Comparison of ENCODE assay signal across 15 mouse cellular contexts in genomic region chr3:29608713-29609112, GRCm38 (mm10).
DNase-seq lines count a peak whose midpoint lies in the region; ATAC-seq lines count a peak whose summit lies in the region.
"Had no signal": no experiment of that assay in that cellular context is flagged by ENCODE, and none has a peak within 500 bp of the region (broad histone marks: within the 10 kb centered on the region; RNA-seq: fewer than 3 reads in every experiment).

No protein-coding gene starts in this region.

- H3K4me3 ChIP-seq in forebrain, embryonic 13.5 days = no peak overlapping the region
- H3K4me3 ChIP-seq in forebrain, embryonic 12.5 days (replicated peaks) = no peak overlapping the region
- no peak overlapping the region for H3K4me3 ChIP-seq in midbrain, embryonic 13.5 days (replicated peaks)
- no peak overlapping the region for H3K4me3 ChIP-seq in midbrain, embryonic 10.5 days
- H3K4me3 ChIP-seq: left cerebral cortex, adult 2 months; limb, embryonic 13.5 days had no signal

- whole genome bisulfite sequencing in forebrain, embryonic 13.5 days = 27% methylated on average over 3 of the region's 3 CpGs
- WGBS in forebrain, embryonic 12.5 days = 24% methylated on average over 3 of the region's 3 CpGs
- 8% methylated on average over 3 of the region's 3 CpGs for WGBS in midbrain, embryonic 13.5 days
- 42% methylated on average over 3 of the region's 3 CpGs for WGBS in midbrain, embryonic 10.5 days

- H3K9ac ChIP-seq in forebrain, embryonic 13.5 days = no peak overlapping the region
- H3K9ac ChIP-seq in forebrain, embryonic 12.5 days = no peak overlapping the region
- no peak overlapping the region for H3K9ac ChIP-seq in midbrain, embryonic 13.5 days (replicated peaks)
- H3K9ac ChIP-seq: limb, embryonic 13.5 days; liver, postnatal 0 days had no signal

- H3K36me3 ChIP-seq in forebrain, embryonic 13.5 days (ENCODE audit: poor library complexity, severe bottlenecking) = no peaks in the 10 kb centered on the region
- no peaks in the 10 kb centered on the region for H3K36me3 ChIP-seq in forebrain, embryonic 12.5 days (replicated peaks)
- H3K36me3 ChIP-seq in midbrain, embryonic 13.5 days = no peaks in the 10 kb centered on the region
- no peaks in the 10 kb centered on the region for H3K36me3 ChIP-seq in midbrain, embryonic 10.5 days
- H3K36me3 ChIP-seq: limb, embryonic 13.5 days had no signal

- peaks cover 8% of the 10 kb centered on the region for H3K4me1 ChIP-seq in forebrain, embryonic 13.5 days
- peaks cover 11% of the 10 kb centered on the region for H3K4me1 ChIP-seq in forebrain, embryonic 12.5 days
- peaks cover 11% of the 10 kb centered on the region for H3K4me1 ChIP-seq in midbrain, embryonic 13.5 days (replicated peaks)
- peaks cover 14% of the 10 kb centered on the region for H3K4me1 ChIP-seq in midbrain, embryonic 10.5 days
- H3K4me1 ChIP-seq: limb, embryonic 13.5 days had no signal

- DNase-seq in midbrain, embryonic 10.5 days (ENCODE audit: low spot score) = no peak
- peak; percentile 21 to 50 for DNase-seq in layer of hippocampus, postnatal 14 days (ENCODE audit: low spot score in 2 of 2)
- DNase-seq in retina, embryonic 14.5 days (ENCODE audit: low spot score) = peak; percentile 17
- DNase-seq in frontal cortex, postnatal 14 days (ENCODE audit: low spot score in 2 of 2) = no peak
- DNase-seq in cerebellum, postnatal 25 days = no peak
- DNase-seq: adrenal gland, adult 2 months; B cell, adult 2 months; heart, adult 11 months; liver, postnatal 0 days had no signal

- H3K27ac ChIP-seq in forebrain, embryonic 13.5 days = peak overlapping the region; percentile 19; the same call in 1 of the 2 replicates
- H3K27ac ChIP-seq in forebrain, embryonic 12.5 days = no peak overlapping the region
- H3K27ac ChIP-seq in midbrain, embryonic 13.5 days = peak overlapping the region; percentile 56; the same call in 1 of the 2 replicates
- H3K27ac ChIP-seq in midbrain, embryonic 10.5 days (replicated peaks) = no peak overlapping the region
- H3K27ac ChIP-seq: kidney, postnatal 0 days; left cerebral cortex, adult 2 months; limb, embryonic 13.5 days had no signal

- ATAC-seq in forebrain, embryonic 13.5 days = peak; percentile 81; the same call in 1 of the 2 replicates
- no peak for ATAC-seq in forebrain, embryonic 12.5 days (ENCODE audit: low FRiP score)
- peak; percentile 77 for ATAC-seq in midbrain, embryonic 13.5 days
- ATAC-seq: liver, postnatal 0 days had no signal

- no peak overlapping the region for H3K4me2 ChIP-seq in forebrain, embryonic 13.5 days
- no peak overlapping the region for H3K4me2 ChIP-seq in forebrain, embryonic 12.5 days
- no peak overlapping the region for H3K4me2 ChIP-seq in midbrain, embryonic 13.5 days (replicated peaks)
- H3K4me2 ChIP-seq: limb, embryonic 13.5 days had no signal

- no peaks in the 10 kb centered on the region for H3K9me3 ChIP-seq in forebrain, embryonic 13.5 days (replicated peaks)
- H3K9me3 ChIP-seq in forebrain, embryonic 12.5 days = no peaks in the 10 kb centered on the region
- no peaks in the 10 kb centered on the region for H3K9me3 ChIP-seq in midbrain, embryonic 13.5 days
- H3K9me3 ChIP-seq in midbrain, embryonic 10.5 days (replicated peaks) = no peaks in the 10 kb centered on the region
- H3K9me3 ChIP-seq: limb, embryonic 13.5 days had no signal

- no peaks in the 10 kb centered on the region for H3K27me3 ChIP-seq in forebrain, embryonic 13.5 days
- H3K27me3 ChIP-seq in forebrain, embryonic 12.5 days = no peaks in the 10 kb centered on the region
- no peaks in the 10 kb centered on the region for H3K27me3 ChIP-seq in midbrain, embryonic 13.5 days
- no peaks in the 10 kb centered on the region for H3K27me3 ChIP-seq in midbrain, embryonic 10.5 days (ENCODE audit: low read depth, poor library complexity, severe bottlenecking)
- H3K27me3 ChIP-seq: limb, embryonic 13.5 days had no signal

Comparison
In these comparisons a context has a peak if more than half of its experiments do, and no peak if none do; other contexts are left out.
1. H3K27ac ChIP-seq: peak in forebrain, embryonic 13.5 days (single experiment) and midbrain, embryonic 13.5 days (single experiment); none in forebrain, embryonic 12.5 days (single experiment) and midbrain, embryonic 10.5 days (single experiment).
2. DNase-seq: peak in layer of hippocampus, postnatal 14 days (2 of 2) and retina, embryonic 14.5 days (single experiment); none in midbrain, embryonic 10.5 days (single experiment), frontal cortex, postnatal 14 days (0 of 2) and cerebellum, postnatal 25 days (0 of 2).